Mouse (Mus musculus): ENCODE results near the gene Pard3.

- no peak for TF ChIP-seq CTCF (conservative IDR thresholded peaks at IDR 0.05; ENCODE audit: insufficient read depth, insufficient read length, low read depth, low read length)
- no peak for TF ChIP-seq POLR2A (IDR thresholded peaks at IDR 0.05; ENCODE audit: low read depth, low read length)
These were observed 254.2 kb downstream of the Pard3 start for GRCm38 (mm10) chr8:127317914-127318313.
